Mouse (Mus musculus) hindbrain, postnatal 0 days (tissue): ENCODE data around the gene Svs1. TPM values are rescaled to one million over a fixed set of nuclear protein-coding genes. Genes with fewer than 3 reads are reported as not detected.
A peak's percentile ranks its signal among the peaks of the same experiment; 100 is the strongest.
"Not testable (repeated sequence)": the region's sequence is repeated elsewhere in the genome, so short reads cannot be mapped to it uniquely, and the experiment has no call there.

Experiments used
- ATAC-seq: fragments of 200-750 bp; cut with Nextera tagmentation; 2 replicates; pipeline ENCODE4 v1.8.0; 2017; ENCODE audit warnings: mild to moderate bottlenecking, moderate TSS enrichment, moderate library complexity
- DNase-seq: peaks from one replicate; pipeline ENCODE4 v3.0.0-alpha.2; 2015; ENCODE audit warnings: low spot score
- H3K27ac ChIP-seq: fragments of 300-500 bp; sonication (generic); 2 replicates; pipeline ENCODE4 v1.5.1; 2014; ENCODE audit warnings: mild to moderate bottlenecking
- H3K27me3 ChIP-seq: fragments of 300-500 bp; sonication (generic); 2 replicates; pipeline ENCODE4 v1.6.1; 2014; ENCODE audit warnings: low read length, mixed read lengths; ENCODE audit not compliant: insufficient read depth
- H3K36me3 ChIP-seq: fragments of 300-500 bp; sonication (generic); 2 replicates; pipeline ENCODE4 v1.6.1; 2014; ENCODE audit warnings: low read length, mixed read lengths; ENCODE audit not compliant: insufficient read depth
- H3K4me1 ChIP-seq: fragments of 300-500 bp; sonication (generic); 2 replicates; pipeline ENCODE4 v1.6.1; 2014; ENCODE audit warnings: antibody characterized with exemption, low read length, mixed read lengths; ENCODE audit not compliant: insufficient read depth
- H3K4me2 ChIP-seq: fragments of 300-500 bp; sonication (generic); 2 replicates; pipeline ENCODE4 v1.6.1; 2014; ENCODE audit warnings: low read depth, mild to moderate bottlenecking, low read length, moderate library complexity, mixed read lengths
- H3K4me3 ChIP-seq: fragments of 300-500 bp; sonication (generic); 2 replicates; pipeline ENCODE4 v1.5.1; 2014; ENCODE audit warnings: low read length
- H3K9ac ChIP-seq: fragments of 300-500 bp; sonication (generic); replicated peaks from 2 replicates; pipeline ENCODE4 v1.6.1; 2014; ENCODE audit warnings: mild to moderate bottlenecking, low read length, moderate library complexity, mixed read lengths
- H3K9me3 ChIP-seq: fragments of 300-500 bp; sonication (generic); 2 replicates; pipeline ENCODE4 v1.6.1; 2016; ENCODE audit warnings: low read length, mixed read lengths
- CTCF ChIP-seq: IDR thresholded peaks from 2 replicates; pipeline ENCODE4 v1.5.1; 2016; ENCODE audit warnings: antibody characterized with exemption, control low read depth, low read depth
- WGBS: fragments of 180-500 bp; shearing (Covaris S2); extraction: QIAGEN DNeasy Blood & Tissue Kit; methylation state at CpG from one replicate; pipeline ENCODE4 v1.1.7; 2014; 5-methylcytosine and 5-hydroxymethylcytosine counted together
- polyA plus RNA-seq: library from polyadenylated mRNA; unstranded; fragments of >200 nt; fragmentation: Nextera tagmentation; extraction: Ambion mirVana; gene quantifications from 2 replicates; pipeline ENCODE4 v1.2.1, GENCODE M21; 2015
- total RNA-seq: library from RNA; depleted of rRNA; stranded (reverse); fragments of >200 nt; gene quantifications from 2 replicates; pipeline ENCODE4 v1.2.3, GENCODE M21; 2014

Svs1 gene
- total and polyA plus RNA-seq, 2 experiments from 2014 or later: not detected

DNA sequence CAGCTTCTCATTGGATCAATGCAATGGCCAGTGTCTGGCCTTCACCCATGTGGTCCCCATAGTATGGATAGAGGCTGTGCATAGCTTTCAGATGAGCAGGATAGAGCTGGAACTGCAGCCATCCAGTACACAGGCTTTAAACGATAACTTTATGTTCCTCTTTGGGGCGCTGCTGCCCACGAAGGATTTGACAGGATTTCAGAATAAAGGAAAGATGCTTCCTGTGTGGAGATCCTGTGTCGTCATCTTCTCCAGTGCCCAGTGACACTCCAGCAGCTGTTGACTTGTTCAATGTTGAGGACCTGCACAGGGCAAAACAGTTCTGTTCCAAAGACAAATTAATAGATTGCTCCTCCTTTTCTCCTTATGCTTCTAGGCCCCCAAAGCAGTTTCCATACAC is 29.9 kb upstream of the Svs1 start:
- Histone ChIP-seq H3K4me2 (no peak overlapping the region), H3K9me3 (no peaks in the 10 kb centered on the region), H3K27me3 (no peaks in the 10 kb centered on the region), H3K9ac (no peak overlapping the region), H3K4me3 (no peak overlapping the region), H3K36me3 (no peaks in the 10 kb centered on the region), H3K4me1 (no peaks in the 10 kb centered on the region), H3K27ac (no peak overlapping the region)
- ATAC-seq (no peak), DNase-seq (no peak)
- TF ChIP-seq CTCF: no peak
- 87% methylated on average over 4 of the region's 4 CpGs for WGBS

DNA sequence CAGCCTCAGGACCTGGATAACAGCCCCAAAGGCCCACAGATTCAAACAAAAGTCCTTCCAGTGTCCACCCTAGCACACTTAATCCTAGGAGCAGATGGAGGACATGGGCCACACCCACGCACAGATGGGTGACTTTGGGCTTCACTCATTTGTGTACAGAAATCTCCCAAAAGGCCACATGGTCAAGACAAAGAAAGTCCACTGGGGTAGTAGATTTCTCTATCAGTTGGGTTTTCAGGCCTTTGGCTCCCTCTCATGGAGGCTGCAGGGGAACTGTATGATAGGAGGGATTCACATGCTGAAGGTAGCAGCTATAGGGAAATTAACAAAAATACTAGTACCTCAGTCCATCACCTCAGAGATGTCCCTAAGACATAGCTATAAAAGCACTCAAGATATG is 28.6 kb upstream of the Svs1 start:
- H3K4me1 ChIP-seq: no peaks in the 10 kb centered on the region
- ATAC-seq (peak; percentile 80), DNase-seq (peak; percentile 83)
- no peaks in the 10 kb centered on the region for H3K27me3 ChIP-seq
- no peak overlapping the region for H3K9ac ChIP-seq
- peak; percentile 80 for TF ChIP-seq CTCF
- no peak overlapping the region for H3K4me2 ChIP-seq
- no peak overlapping the region for H3K27ac ChIP-seq
- 54% methylated on average over 1 of the region's 1 CpGs for WGBS
- H3K4me3 ChIP-seq: no peak overlapping the region
- H3K9me3 ChIP-seq: no peaks in the 10 kb centered on the region
- H3K36me3 ChIP-seq: no peaks in the 10 kb centered on the region

DNA sequence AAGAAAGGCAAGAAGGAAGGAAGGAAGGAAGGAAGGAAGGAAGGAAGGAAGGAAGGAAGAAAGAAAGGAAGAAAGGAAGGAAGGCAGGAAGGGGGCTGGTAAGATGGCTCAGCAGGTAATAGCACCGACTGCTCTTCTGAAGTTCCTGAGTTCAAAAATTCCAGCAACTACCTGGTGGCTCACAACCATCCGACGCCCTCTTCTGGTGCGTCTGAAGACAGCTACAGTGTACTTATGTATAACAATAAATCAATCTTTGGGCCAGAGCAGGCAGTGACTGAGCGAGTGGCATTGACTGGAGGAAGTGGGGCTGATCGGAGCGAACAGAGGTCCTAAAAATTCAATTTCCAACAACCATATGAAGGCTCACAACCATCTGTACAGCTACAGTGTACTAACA is 27.5 kb upstream of the Svs1 start:
- not testable (repeated sequence) for H3K27ac ChIP-seq, H3K9ac ChIP-seq, H3K27me3 ChIP-seq, H3K4me1 ChIP-seq, ATAC-seq, H3K4me3 ChIP-seq, H3K36me3 ChIP-seq, H3K9me3 ChIP-seq, H3K4me2 ChIP-seq
- 33% methylated on average over 7 of the region's 7 CpGs for WGBS
- peak; percentile 39 for DNase-seq
- peak; percentile 49 for TF ChIP-seq CTCF

DNA sequence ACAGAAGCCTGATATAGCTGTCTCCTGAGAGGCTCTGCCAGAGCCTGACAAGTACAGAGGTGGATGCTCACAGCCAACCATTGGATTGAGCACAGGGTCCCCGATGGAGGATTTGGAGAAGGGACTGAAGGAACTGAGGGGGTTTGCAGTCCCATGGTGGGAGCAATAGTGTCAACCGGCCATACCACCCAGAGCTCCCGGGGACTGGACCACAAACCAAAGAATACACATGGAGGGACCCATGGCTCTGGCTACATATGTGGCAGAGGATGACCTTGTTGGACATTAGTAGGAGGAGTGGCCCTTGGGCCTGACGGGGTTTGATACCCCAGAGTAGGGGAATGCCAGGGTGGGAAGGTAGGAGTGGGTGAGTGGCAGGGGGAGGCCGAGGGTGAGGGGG is 20.0 kb upstream of the Svs1 start:
- H3K27ac ChIP-seq, DNase-seq, H3K9ac ChIP-seq, ATAC-seq, H3K4me3 ChIP-seq, H3K9me3 ChIP-seq, H3K36me3 ChIP-seq, H3K4me2 ChIP-seq, H3K27me3 ChIP-seq, H3K4me1 ChIP-seq: not testable (repeated sequence)
- WGBS: 84% methylated on average over 5 of the region's 5 CpGs

DNA sequence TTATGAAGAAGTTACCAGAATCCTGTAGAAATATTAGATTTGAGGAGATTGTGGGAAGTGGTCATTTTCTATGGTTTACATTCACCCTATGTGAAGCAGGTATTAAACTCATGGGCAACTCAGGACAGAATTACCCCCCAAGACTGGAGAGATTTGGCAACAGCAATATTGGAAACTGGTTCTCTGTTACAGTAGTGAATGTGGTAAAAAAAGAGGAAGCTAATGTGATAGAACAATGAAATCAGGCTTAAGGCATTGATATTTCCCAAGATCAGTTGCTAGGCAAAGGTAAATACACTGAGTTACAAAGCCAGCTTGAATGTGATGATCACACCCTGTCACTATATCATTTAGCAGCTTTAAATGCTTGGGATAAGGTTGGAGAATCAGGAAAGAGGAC is 18.8 kb upstream of the Svs1 start:
- Histone ChIP-seq H3K27ac (no peak overlapping the region), H3K36me3 (no peaks in the 10 kb centered on the region), H3K27me3 (no peaks in the 10 kb centered on the region), H3K9me3 (no peaks in the 10 kb centered on the region), H3K4me3 (no peak overlapping the region), H3K9ac (no peak overlapping the region), H3K4me1 (no peaks in the 10 kb centered on the region), H3K4me2 (no peak overlapping the region)
- TF ChIP-seq CTCF: no peak
- no peak for DNase-seq
- no peak for ATAC-seq

DNA sequence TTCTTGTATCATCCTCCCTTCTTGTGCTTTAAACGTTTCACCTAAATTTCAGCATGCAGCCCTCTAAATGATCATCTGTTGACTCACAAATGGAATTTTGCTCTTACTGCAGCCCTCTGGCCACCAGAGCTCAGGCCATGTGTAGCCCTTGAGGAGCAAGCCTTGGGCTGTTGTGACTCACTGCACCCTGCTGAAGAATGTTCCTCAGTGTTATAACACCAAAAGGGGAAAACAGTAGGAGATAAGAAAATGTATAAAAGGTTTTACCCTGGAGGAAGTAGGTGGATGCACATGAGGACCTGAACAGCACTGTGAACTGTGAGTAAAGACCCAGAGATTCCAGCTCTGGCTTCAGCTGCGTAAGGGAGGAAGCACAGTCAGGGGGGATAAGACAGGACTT is 12.0 kb upstream of the Svs1 start, which contains the start of gene Doxl2:
Gene Doxl2 (plus strand): TSS at position 301 of the 400 bp plus-strand sequence.
- Histone ChIP-seq H3K4me3 (no peak within 1 kb of the TSS), H3K4me1 (no peaks in the 10 kb centered on the region), H3K27me3 (no peaks in the 10 kb centered on the region), H3K4me2 (no peak within 1 kb of the TSS), H3K27ac (no peak within 1 kb of the TSS), H3K36me3 (no peaks in the 10 kb centered on the region), H3K9me3 (no peaks in the 10 kb centered on the region), H3K9ac (no peak within 1 kb of the TSS)
- DNase-seq (no peak), ATAC-seq (no peak)
- no peak for TF ChIP-seq CTCF
- WGBS: 90% methylated on average over 2 of the region's 2 CpGs

DNA sequence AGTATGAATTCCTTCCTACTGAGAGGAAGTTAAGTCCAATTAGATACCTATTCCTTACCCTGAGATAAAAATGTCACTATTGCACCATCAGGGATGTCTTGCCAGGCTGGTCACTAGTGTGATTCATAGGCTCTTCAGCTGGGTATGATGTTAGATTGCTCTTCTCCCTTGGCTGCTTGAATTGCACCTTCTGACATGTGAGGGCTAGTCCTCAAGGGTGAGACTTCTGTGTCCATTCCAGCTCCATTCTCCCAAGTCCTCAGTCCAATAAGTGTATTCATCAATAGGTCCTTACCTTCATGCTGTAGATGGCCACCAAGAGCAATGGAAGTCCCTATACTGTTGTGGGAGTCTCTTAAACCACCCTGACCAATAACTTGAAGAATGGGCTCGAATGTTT is 7.0 kb upstream of the Svs1 start:
- no peaks in the 10 kb centered on the region for H3K9me3 ChIP-seq
- no peak overlapping the region for H3K9ac ChIP-seq
- no peak overlapping the region for H3K4me3 ChIP-seq
- no peaks in the 10 kb centered on the region for H3K36me3 ChIP-seq
- no peak overlapping the region for H3K4me2 ChIP-seq
- no peaks in the 10 kb centered on the region for H3K4me1 ChIP-seq
- no peak for TF ChIP-seq CTCF
- H3K27ac ChIP-seq: no peak overlapping the region
- no peak for DNase-seq
- no peak for ATAC-seq
- H3K27me3 ChIP-seq: no peaks in the 10 kb centered on the region
- 54% methylated on average over 1 of the region's 1 CpGs for WGBS
